Mouse (Mus musculus) thymus, postnatal 36 days (tissue): ENCODE data around the gene Gm17387.
A peak's percentile ranks its signal among the peaks of the same experiment; 100 is the strongest.

Experiments used
- DNase-seq, 2 experiments: peaks; one replicate each; pipeline ENCODE4 v3.0.0; 2022; ENCODE audit warnings: mixed read lengths in 2 of 2

Gene Gm17387

GRCm38 (mm10) chr7:141048226-141049218, 19.6 kb downstream of the Gm17387 start:
- peak; percentile 84 to 88 for DNase-seq

- DNase-seq: no peak
Observed at GRCm38 (mm10) chr7:141049326-141049725, 20.4 kb downstream of the Gm17387 start.

DNA sequence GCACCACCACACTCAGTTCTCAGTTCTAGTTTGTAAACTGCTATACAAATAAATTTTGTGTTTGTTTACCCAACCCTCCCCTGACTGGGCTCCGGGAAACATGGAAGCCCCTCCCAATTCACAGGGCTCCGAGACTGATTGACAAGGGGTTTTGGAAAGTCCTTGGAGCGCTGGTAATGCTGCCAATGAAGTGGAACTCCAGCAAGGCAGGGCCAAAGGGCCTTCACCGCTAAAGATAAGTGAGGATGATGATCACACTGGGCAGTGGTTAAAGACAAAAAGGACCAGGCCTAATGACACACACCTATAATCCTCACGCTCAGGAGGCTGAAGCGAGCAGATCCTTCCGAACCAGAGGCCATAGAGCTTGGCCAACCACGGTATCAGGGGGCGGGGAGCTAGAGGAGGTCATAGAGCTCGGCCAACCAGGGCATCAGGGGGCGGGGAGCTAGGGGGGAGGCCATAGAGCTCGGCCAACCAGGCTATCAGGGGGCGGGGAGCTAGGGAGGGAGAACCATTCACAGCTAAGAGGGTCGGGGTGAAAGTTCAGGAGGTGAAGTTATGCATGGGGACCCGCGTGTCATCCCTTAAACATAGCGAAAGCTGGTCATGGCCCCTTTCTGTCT, 22.2 kb downstream of the Gm17387 start:
- no peak for DNase-seq

DNA sequence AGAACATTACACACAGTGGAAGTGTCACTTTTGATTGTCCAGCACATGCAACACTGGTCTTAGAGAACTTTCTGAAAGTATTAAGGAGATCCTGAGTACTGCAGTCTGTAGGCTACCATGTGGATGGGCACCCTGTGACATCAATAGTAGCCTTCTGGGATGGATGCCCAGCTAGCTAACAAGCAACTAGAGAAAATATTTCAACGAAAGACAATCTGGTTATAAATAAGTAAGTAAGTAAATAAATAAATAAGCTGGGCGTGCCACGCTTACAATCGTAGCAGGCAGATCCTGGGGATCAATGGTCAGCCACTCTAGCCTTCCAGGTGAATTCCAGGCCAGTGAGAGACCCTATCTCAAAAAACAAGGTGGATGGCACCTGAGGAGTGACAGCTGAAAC, 23.1 kb downstream of the Gm17387 start:
- no peak for DNase-seq

GRCm38 (mm10) chr7:141052421-141052820, 23.5 kb downstream of the Gm17387 start:
- DNase-seq: no peak

- no peak for DNase-seq
Observed at GRCm38 (mm10) chr7:141055785-141056184, 26.9 kb downstream of the Gm17387 start.

- no peak for DNase-seq
Observed at GRCm38 (mm10) chr7:141056976-141057375, 28.0 kb downstream of the Gm17387 start.

DNA sequence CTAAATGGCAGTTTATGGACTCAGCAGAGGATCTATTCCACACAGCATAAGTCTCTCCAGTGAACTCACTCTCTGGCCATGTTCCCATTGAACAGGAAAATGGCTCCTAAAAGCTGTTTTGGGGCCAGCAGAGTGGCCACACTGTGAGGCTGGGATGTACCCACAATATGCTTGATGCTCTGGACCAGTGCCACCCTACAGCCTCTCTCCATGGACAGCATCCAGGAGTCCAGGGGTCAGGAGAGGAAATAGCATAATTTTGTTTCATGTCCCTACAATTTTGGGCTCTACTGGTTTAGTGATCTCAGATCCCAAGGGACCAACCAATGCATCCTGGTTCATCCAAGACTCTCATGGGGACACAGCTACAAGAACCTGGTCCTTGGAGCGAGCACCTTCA, 28.6 kb downstream of the Gm17387 start:
- no peak for DNase-seq

DNA sequence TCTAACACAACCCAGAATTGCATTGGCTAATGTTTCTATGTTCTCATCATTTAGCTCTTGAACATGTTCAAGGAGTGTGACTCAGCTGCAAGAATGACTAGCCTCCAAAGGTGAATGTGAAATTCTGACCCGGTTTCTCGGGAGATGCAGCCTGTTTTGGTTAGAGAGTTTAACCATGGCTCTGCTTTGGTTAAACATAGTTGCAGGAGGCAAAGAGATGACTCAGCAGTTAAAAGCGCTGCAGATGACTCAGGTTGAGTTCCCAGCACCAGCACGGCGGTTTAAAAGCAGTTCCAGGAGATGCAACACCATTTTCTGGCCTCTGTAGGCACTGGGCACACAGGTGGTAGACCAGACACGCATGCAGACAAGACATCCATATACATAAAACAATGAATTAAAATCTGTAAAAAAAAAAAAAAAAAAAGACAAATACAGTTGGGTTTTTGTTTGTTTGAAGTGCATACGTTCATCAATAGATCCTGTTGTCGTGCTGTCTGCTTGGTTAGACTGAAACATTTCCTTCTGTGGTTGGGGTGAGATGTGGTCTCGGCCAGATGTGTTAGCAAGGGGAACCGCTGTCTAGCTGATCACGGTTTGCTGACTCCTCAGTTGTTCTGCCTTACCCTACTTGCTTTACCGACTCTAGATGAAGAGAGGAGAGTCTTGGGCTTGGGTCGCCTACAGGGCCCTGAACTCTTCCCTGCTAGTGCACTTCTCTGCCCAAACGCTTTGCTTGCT, 29.8 kb downstream of the Gm17387 start:
- no peak for DNase-seq

DNA sequence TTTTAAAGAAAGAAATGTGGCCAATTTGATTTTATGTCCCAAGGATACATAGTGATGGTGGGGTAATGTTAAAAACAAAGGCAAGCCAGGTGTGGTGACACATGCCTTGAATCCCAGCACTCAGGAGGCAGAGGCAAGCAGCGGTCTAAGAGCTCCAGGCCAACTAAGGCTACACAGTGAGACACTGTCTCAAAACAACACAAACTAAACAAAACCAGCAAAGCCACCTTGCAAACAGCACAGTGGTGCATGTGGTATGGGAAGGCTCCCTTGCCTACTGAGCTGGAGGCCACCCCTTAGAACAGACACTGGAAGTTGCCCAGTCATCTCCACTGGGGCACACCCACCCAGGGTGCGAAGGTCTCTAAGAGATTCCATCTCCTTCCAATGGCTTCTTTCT, 31.0 kb downstream of the Gm17387 start:
- DNase-seq: no peak

DNA sequence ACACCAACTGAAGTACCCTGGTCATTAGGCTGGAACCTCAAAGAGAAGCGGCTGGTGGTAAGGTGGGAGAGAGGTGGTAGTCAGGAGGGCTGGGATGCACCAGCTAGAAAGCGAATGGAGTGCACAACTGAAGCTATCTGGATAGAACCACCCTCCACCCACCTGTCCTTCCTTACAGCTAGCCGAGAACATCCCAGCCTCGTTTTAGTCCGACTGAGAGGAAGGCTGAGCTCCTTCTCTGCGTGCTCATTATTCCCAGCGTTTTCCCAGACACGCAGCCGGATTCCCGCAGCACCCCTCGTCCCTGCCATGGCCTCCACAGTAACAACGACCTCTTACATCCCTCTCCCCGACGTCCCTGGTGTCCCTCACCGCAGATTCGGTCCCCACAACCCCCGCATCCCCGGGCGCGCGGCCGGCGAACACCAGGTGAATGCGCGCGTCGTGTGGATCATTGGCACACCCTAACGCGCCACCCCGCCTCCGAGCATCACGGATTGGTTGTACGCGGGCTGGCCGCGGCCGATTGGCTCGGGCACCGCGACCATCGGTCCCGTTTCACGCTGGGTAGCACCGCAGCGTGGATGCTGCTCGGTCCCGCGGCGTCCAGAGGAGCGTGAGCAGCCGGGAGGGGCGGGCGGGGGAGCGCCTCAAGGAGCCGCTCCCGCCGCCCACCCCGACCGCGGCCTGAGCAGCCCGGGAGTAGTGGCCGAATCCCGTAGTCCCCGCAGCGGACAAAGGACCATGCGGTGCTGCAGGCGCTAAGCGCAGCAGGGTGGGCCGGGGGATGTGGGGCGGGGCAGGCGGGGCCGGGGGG, 31.7 kb downstream of the Gm17387 start, which contains the start of gene B4galnt4:
B4galnt4 (plus strand) TSS at position 679 of the 817 bp plus-strand sequence.
- DNase-seq: peak in 1 of 2 experiments; percentile 51

- DNase-seq: peak in 1 of 2 experiments; percentile 19
Observed at GRCm38 (mm10) chr7:141061269-141061692, 32.4 kb downstream of the Gm17387 start.

DNA sequence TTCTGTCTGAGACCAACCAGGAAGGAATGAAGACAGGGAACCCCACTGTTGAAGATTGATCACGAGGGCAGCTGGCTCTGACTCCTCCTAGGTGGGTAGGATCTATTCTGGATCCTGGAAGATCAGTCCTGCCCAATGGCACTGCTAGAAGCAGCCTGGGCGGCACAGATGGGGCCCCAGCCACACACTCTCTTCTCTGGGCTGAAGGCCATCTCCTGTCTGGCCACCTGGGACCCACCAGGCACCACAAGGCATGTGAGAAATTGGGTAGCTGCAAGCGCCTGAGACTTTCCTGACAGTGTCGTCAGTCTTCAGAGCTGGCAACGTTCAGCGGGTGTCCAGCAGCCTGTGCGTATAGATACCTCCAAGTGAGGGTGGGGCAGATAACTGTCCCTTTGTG, 33.6 kb downstream of the Gm17387 start:
- DNase-seq: no peak

- DNase-seq: no peak
Observed at GRCm38 (mm10) chr7:141063353-141063752, 34.4 kb downstream of the Gm17387 start.

DNA sequence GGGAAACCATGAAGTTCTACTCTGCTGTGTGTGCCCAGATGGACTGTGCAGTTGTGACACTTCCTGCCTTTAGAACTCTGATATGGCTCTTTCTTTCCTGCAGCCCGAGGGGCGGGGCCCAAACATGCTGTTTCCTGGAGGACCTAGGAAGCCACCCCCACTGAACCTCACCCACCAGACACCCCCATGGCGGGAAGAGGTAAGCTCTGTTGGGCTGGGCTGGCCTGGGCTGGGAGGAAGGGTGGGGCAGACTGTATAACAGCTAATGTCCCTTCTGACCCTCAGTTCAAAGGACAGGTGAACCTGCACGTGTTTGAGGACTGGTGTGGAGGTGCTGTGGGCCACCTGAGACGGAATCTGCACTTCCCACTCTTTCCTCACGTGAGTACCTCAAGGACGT, 35.2 kb downstream of the Gm17387 start:
- peak in 1 of 2 experiments; percentile 47 for DNase-seq

DNA sequence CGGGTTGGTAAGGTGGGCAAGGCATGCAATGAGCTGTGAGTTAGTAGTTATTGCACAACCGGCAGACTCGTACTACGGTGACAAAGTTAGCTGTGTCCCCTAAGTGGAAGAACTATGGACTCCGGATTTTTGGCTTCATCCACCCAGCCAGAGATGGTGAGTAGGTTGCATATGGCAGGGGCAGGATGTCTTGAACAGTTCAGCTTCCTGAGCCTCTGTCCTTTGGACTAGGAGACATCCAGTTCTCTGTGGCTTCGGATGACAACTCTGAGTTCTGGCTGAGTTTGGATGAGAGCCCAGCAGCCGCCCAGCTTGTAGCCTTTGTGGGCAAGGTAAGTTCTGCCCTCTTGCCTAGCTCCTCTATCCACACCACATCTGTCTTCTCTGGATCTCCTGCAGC, 35.6 kb downstream of the Gm17387 start:
- no peak for DNase-seq

- peak in 1 of 2 experiments; percentile 20 for DNase-seq
Observed at GRCm38 (mm10) chr7:141068351-141068750, 39.4 kb downstream of the Gm17387 start.

DNA sequence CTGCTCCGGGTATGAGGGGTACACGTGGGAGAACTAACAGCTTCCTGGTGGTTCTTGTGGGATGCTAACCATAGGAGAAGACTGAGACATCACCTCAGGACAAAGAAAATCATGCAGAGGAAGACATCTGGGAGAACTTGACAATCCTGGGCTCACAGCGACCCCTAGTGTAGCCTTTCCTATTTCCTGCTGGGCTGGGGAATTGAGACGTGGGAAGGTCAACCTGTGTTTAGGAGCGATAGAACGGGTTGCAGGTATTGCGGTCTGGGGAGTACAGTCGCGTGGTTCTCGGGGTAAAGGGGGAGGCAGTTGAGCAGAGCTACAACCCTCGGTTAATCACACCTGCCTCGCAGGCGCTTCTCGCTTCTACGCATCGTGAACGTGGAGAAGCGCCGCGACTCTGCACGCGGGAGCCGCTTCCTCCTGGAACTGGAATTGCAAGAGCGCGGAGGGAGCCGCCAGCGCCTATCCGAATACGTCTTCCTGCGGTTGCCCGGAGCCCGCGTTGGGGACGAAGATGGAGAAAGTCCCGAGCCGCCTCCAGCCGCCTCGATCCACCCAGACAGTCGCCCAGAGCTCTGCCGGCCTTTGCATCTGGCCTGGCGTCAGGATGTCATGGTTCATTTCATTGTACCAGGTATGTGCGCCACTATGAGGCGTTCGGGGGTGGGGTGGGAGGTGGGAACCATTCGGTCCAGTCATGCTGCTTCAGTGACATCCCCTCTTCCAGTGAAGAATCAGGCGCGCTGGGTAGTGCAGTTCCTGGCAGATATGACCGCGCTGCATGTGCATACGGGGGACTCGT, 41.3 kb downstream of the Gm17387 start:
- peak; percentile 68 to 72 for DNase-seq

DNA sequence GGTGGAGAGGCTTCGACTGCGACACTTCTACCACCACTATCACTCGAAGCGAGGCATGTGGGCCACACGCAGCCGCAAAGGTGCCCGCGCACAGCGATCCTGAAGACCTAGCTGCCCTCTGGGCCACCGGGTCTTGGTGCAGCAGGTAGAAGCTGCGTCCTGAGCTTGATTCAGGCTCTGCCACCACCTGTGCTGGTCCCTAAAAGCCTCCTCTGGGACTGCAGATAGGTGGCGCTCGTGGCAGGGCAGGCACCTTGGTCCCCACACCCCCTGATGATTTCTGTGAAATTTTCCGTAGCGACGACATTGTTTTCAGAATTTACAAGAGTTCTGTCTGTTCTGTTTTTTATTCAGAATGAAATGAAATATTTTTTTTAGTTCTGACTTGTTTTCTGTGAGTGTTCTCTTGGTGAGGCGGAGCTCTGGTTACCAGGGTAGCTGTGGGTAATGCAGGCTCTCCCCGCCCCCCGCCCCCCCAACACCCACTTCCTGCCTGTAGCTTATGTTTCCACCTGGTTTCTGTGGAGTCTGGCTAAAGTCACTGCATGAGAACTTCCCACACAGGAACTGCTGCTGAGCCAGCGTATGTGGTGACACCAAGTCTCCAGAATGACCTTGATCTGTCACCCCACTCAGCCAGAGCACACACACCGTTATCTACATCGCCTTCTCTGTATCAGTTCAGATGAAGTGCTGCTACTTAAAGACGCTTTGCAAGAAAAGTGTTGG, 43.2 kb downstream of the Gm17387 start:
- peak; percentile 77 to 79 for DNase-seq

- no peak for DNase-seq
Observed at GRCm38 (mm10) chr7:141073782-141074181, 44.9 kb downstream of the Gm17387 start.

DNA sequence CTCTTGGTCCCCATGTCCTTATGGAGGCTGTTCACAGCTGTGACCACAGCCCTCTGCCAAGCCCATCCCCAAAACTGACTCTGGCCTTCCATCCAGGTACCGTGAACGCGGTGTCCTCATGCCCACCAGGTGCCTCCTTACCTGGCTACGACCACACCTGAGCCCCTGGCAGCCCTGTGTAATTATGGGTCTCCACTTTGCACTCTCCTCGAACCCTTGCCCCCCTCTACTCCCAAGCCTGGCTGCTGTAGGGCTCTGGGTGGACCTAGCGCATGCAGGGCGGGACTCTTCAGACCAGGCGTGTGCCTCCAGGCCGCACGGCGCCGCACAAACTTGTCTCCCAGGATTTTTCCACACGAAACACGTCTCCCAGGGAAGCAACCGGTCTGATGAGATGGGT, 48.9 kb downstream of the Gm17387 start, which contains the start of gene Pkp3:
Pkp3 (plus strand) TSS at position 378 of the 400 bp plus-strand sequence.
- DNase-seq: no peak
